Mouse (Mus musculus) liver, embryonic 12.5 days (tissue): Measurements from ENCODE around the gene Fam206a. TPM values are rescaled to one million over a fixed set of nuclear protein-coding genes. Genes with fewer than 3 reads are reported as not detected.

Experiments used
- ATAC-seq: fragments of 200-750 bp; cut with Nextera tagmentation; 2 replicates; pipeline ENCODE4 v1.8.0; 2017; ENCODE audit warnings: moderate number of reproducible peaks, mild to moderate bottlenecking, moderate library complexity
- H3K27ac ChIP-seq: fragments of 300-500 bp; sonication (generic); 2 replicates; pipeline ENCODE4 v1.5.1; 2016; ENCODE audit warnings: mild to moderate bottlenecking
- H3K27me3 ChIP-seq: fragments of 300-500 bp; sonication (generic); replicated peaks from 2 replicates; pipeline ENCODE4 v1.6.1; 2016; ENCODE audit warnings: mild to moderate bottlenecking, moderate library complexity
- H3K36me3 ChIP-seq: fragments of 300-500 bp; sonication (generic); 2 replicates; pipeline ENCODE4 v1.6.1; 2016; ENCODE audit warnings: mild to moderate bottlenecking, moderate library complexity
- H3K4me1 ChIP-seq: fragments of 300-500 bp; sonication (generic); 2 replicates; pipeline ENCODE4 v1.6.1; 2016
- H3K4me2 ChIP-seq: fragments of 300-500 bp; sonication (generic); 2 replicates; pipeline ENCODE4 v1.6.1; 2016; ENCODE audit warnings: mild to moderate bottlenecking, moderate library complexity
- H3K4me3 ChIP-seq: fragments of 300-500 bp; sonication (generic); 2 replicates; pipeline ENCODE4 v1.5.1; 2016; ENCODE audit warnings: mild to moderate bottlenecking, moderate library complexity
- H3K9ac ChIP-seq: fragments of 300-500 bp; sonication (generic); 2 replicates; pipeline ENCODE4 v1.6.1; 2016; ENCODE audit warnings: mild to moderate bottlenecking, moderate library complexity
- H3K9me3 ChIP-seq: fragments of 300-500 bp; sonication (generic); replicated peaks from 2 replicates; pipeline ENCODE4 v1.6.1; 2016; ENCODE audit warnings: mild to moderate bottlenecking, moderate library complexity
- WGBS: fragments of 180-500 bp; shearing (Covaris S2); methylation state at CpG from one replicate; pipeline ENCODE4 v1.1.7; 2016; ENCODE audit not compliant: insufficient replicate concordance; 5-methylcytosine and 5-hydroxymethylcytosine counted together
- polyA plus RNA-seq: library from polyadenylated mRNA; unstranded; fragments of >200 nt; fragmentation: Nextera tagmentation; extraction: Ambion mirVana; gene quantifications from 2 replicates; pipeline ENCODE4 v1.2.1, GENCODE M21; 2016

The Fam206a gene
- polyA plus RNA-seq, 1 experiment from 2014 or later, result 9.4 TPM

DNA sequence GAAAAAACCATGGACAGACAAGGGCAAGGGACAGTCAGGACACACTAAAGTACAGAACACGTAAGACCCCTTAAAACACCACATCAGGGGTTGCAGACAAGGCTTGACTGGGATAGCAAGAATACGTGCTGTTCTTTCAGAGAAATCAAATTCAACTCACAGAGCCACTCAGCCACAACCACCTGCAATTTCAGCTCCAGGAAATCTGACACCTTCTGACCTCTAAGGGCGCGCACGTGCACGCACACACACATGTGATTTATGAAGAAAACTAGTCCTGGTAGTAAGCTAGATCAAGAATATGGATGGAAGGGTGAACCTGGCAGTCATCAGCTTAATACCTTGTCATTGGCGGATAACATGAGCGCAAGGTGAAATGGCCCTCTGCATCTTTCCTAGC, 13.0 kb downstream of the Fam206a start:
- H3K27me3 ChIP-seq, result no peaks in the 10 kb centered on the region
- peaks cover 20% of the 10 kb centered on the region for H3K36me3 ChIP-seq
- H3K4me3 ChIP-seq, result no peak overlapping the region
- no peak overlapping the region for H3K4me2 ChIP-seq
- no peaks in the 10 kb centered on the region for H3K9me3 ChIP-seq
- 81% methylated on average over 8 of the region's 8 CpGs for WGBS
- no peaks in the 10 kb centered on the region for H3K4me1 ChIP-seq
- no peak overlapping the region for H3K27ac ChIP-seq
- no peak overlapping the region for H3K9ac ChIP-seq
- ATAC-seq, result no peak

DNA sequence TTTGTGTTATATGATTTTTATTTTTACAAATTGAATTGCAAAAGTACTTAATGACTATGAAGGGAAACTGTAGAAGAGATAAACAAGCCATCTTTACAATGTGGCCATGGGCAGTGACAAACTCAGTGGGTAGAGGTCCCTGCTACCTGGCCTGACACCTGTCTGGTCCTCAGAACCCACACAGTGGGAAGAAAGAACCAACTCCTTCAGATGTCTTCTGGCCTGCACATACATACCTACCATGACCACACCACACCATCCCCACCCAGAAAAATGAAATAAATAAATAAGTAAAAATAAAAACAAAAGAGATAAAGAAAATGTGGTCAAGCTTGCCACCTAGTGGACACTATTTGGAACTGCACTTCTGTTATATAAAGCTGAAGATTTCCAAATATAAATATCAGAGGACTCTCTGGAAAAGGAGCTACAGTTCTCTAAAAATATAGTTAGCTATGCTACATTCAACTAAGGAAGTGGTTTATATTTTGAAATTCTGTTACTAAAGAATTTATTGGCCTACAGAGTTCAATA, 17.9 kb downstream of the Fam206a start:
- no peak overlapping the region for H3K27ac ChIP-seq
- H3K9me3 ChIP-seq, result no peaks in the 10 kb centered on the region
- H3K4me1 ChIP-seq, result no peaks in the 10 kb centered on the region
- no peak overlapping the region for H3K4me3 ChIP-seq
- H3K4me2 ChIP-seq, result no peak overlapping the region
- H3K9ac ChIP-seq, result no peak overlapping the region
- ATAC-seq, result no peak
- no peaks in the 10 kb centered on the region for H3K27me3 ChIP-seq
- peaks cover 5% of the 10 kb centered on the region; the same call in 1 of the 2 replicates for H3K36me3 ChIP-seq

DNA sequence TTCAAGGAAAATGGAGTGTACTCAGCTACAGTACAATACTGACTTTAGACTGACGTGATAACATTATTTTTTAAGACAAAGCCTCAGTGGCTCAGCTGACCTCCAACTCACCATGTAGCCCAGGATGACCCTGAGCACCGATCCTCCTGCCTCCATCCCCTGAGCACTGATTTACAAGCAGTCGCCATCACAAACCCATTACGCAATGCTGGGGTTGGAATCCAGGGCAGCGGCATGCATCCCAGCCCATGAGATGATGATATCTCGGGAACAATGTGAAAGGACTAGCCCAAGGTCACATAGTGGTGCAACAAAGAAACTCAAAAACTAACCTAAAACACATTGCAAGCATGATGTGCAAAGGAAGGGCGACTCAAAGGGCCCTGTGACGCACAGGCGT, 22.1 kb downstream of the Fam206a start:
- ATAC-seq, result no peak
- Histone ChIP-seq H3K4me3 (no peak overlapping the region), H3K9me3 (no peaks in the 10 kb centered on the region), H3K4me1 (no peaks in the 10 kb centered on the region), H3K36me3 (peaks cover 11% of the 10 kb centered on the region), H3K27ac (no peak overlapping the region), H3K9ac (no peak overlapping the region), H3K27me3 (no peaks in the 10 kb centered on the region), H3K4me2 (no peak overlapping the region)
- 81% methylated on average over 9 of the region's 9 CpGs for WGBS

GRCm38 (mm10) chr4:56828932-56829331, 26.8 kb downstream of the Fam206a start:
- WGBS, result 71% methylated on average over 3 of the region's 3 CpGs
- ATAC-seq, result no peak

GRCm38 (mm10) chr4:56829511-56829921, 27.4 kb downstream of the Fam206a start:
- no peak overlapping the region for H3K4me2 ChIP-seq
- peaks cover 42% of the 10 kb centered on the region for H3K36me3 ChIP-seq
- no peaks in the 10 kb centered on the region for H3K9me3 ChIP-seq
- no peak overlapping the region for H3K27ac ChIP-seq
- H3K4me3 ChIP-seq, result no peak overlapping the region
- H3K27me3 ChIP-seq, result no peaks in the 10 kb centered on the region
- ATAC-seq, result no peak
- H3K9ac ChIP-seq, result no peak overlapping the region
- H3K4me1 ChIP-seq, result peaks cover 3% of the 10 kb centered on the region; the same call in 1 of the 2 replicates
- 74% methylated on average over 7 of the region's 7 CpGs for WGBS

More at GRCm38 (mm10) chr4:56828932-56829331, 26.8 kb downstream of the Fam206a start:
- Histone ChIP-seq H3K4me3 (no peak overlapping the region), H3K27ac (no peak overlapping the region), H3K9me3 (no peaks in the 10 kb centered on the region), H3K4me1 (peaks cover 3% of the 10 kb centered on the region; the same call in 1 of the 2 replicates), H3K27me3 (no peaks in the 10 kb centered on the region), H3K4me2 (no peak overlapping the region), H3K36me3 (peaks cover 42% of the 10 kb centered on the region), H3K9ac (no peak overlapping the region)

- H3K4me2 ChIP-seq, result peak overlapping the region; percentile 19; the same call in 1 of the 2 replicates
- 40% methylated on average over 13 of the region's 13 CpGs for WGBS
- ATAC-seq, result no peak
- H3K27me3 ChIP-seq, result no peaks in the 10 kb centered on the region
- no peaks in the 10 kb centered on the region for H3K9me3 ChIP-seq
- H3K36me3 ChIP-seq, result peaks cover 51% of the 10 kb centered on the region
- H3K27ac ChIP-seq, result no peak overlapping the region
- H3K4me1 ChIP-seq, result peaks cover 3% of the 10 kb centered on the region; the same call in 1 of the 2 replicates
- no peak overlapping the region for H3K4me3 ChIP-seq
- H3K9ac ChIP-seq, result no peak overlapping the region
These were observed 29.0 kb downstream of the Fam206a start for GRCm38 (mm10) chr4:56831013-56831609.

- H3K4me1 ChIP-seq, result peaks cover 3% of the 10 kb centered on the region; the same call in 1 of the 2 replicates
- ATAC-seq, result no peak
- H3K27me3 ChIP-seq, result no peaks in the 10 kb centered on the region
- no peak overlapping the region for H3K4me3 ChIP-seq
- 75% methylated on average over 7 of the region's 7 CpGs for WGBS
- H3K9me3 ChIP-seq, result no peaks in the 10 kb centered on the region
- peaks cover 58% of the 10 kb centered on the region for H3K36me3 ChIP-seq
- no peak overlapping the region for H3K27ac ChIP-seq
- H3K4me2 ChIP-seq, result no peak overlapping the region
- H3K9ac ChIP-seq, result no peak overlapping the region
These were observed 29.9 kb downstream of the Fam206a start for GRCm38 (mm10) chr4:56831998-56832397.

DNA sequence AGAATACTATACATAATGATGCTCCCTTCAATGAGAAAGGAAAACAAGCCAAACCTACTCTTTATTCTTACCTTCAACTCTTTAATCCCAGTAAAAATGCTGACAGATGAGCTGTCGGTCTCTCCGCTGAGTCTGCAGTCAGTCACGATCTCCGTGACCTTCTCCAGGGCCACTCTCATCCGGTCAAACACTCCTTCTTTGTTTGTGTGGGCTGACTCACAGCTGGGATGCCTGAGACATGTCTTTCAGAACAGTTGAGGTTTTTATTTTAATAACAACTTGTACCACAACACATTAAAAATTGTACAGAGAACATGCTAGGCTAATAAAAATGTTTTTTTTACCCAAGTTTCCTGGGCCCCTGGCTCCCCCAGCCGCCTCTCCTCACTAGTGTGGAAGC, 35.5 kb downstream of the Fam206a start:
- no peak overlapping the region for H3K4me2 ChIP-seq
- no peaks in the 10 kb centered on the region for H3K27me3 ChIP-seq
- ATAC-seq, result no peak
- H3K4me1 ChIP-seq, result peaks cover 2% of the 10 kb centered on the region; the same call in 1 of the 2 replicates
- H3K4me3 ChIP-seq, result no peak overlapping the region
- 80% methylated on average over 6 of the region's 6 CpGs for WGBS
- H3K9ac ChIP-seq, result no peak overlapping the region
- H3K36me3 ChIP-seq, result peaks cover 42% of the 10 kb centered on the region
- no peak overlapping the region for H3K27ac ChIP-seq
- H3K9me3 ChIP-seq, result no peaks in the 10 kb centered on the region

- Histone ChIP-seq H3K27ac (no peak overlapping the region), H3K9ac (no peak overlapping the region), H3K36me3 (peaks cover 45% of the 10 kb centered on the region), H3K4me2 (no peak overlapping the region), H3K27me3 (no peaks in the 10 kb centered on the region), H3K9me3 (no peaks in the 10 kb centered on the region; the same call in 1 of the 2 replicates), H3K4me1 (peaks cover 8% of the 10 kb centered on the region; the same call in 1 of the 2 replicates), H3K4me3 (no peak overlapping the region)
- WGBS, result 56% methylated on average over 3 of the region's 3 CpGs
- ATAC-seq, result no peak
These were observed 38.2 kb downstream of the Fam206a start for GRCm38 (mm10) chr4:56840297-56840696.

DNA sequence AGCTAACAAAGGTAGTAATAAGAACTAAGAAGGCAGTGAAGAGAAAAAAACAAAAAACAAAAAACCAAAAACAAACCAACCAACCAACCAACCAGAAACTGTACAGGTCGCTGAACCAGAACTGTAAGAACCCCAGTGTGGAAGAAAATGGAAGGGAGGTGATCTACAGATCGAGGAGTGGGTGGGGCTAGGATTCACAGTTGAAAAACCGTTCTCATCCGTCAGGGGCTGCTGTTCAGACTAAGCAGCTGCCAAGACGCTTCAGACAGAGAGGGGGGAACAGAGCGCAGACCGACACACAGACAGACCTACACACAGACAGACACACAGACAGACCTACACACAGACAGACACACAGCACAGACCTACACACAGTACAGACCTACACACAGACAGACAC, 40.4 kb downstream of the Fam206a start:
- WGBS, result 58% methylated on average over 7 of the region's 7 CpGs
- peaks cover 8% of the 10 kb centered on the region; the same call in 1 of the 2 replicates for H3K4me1 ChIP-seq
- no peaks in the 10 kb centered on the region; the same call in 1 of the 2 replicates for H3K9me3 ChIP-seq
- no peak for ATAC-seq
- H3K27ac ChIP-seq, result no peak overlapping the region
- peaks cover 47% of the 10 kb centered on the region for H3K36me3 ChIP-seq
- H3K27me3 ChIP-seq, result no peaks in the 10 kb centered on the region
- H3K4me3 ChIP-seq, result no peak overlapping the region
- no peak overlapping the region for H3K4me2 ChIP-seq
- H3K9ac ChIP-seq, result no peak overlapping the region

DNA sequence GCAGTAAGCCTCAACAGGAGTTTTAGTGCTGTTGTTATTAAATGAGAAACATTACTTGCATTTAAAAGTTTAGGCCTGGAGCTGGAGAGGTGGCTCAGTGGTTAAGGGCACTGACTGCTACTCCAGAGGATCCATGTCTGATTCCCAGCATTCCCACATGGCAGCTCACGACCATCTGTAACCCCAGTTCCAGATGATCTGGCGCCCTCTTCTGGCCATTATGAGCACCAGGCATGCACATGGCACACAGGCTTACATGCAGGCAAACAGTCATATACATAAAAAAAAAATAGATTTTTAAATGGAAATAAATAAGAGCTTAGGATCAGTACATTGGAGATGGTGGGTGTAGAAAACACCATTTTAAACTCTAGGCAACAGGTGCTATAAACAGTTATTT, 41.8 kb downstream of the Fam206a start:
- Histone ChIP-seq H3K36me3 (peaks cover 42% of the 10 kb centered on the region), H3K4me3 (no peak overlapping the region), H3K9me3 (no peaks in the 10 kb centered on the region; the same call in 1 of the 2 replicates), H3K27me3 (no peaks in the 10 kb centered on the region), H3K4me2 (no peak overlapping the region), H3K27ac (no peak overlapping the region), H3K4me1 (peaks cover 8% of the 10 kb centered on the region; the same call in 1 of the 2 replicates), H3K9ac (no peak overlapping the region)
- no peak for ATAC-seq
- WGBS, result 75% methylated on average over 2 of the region's 2 CpGs

DNA sequence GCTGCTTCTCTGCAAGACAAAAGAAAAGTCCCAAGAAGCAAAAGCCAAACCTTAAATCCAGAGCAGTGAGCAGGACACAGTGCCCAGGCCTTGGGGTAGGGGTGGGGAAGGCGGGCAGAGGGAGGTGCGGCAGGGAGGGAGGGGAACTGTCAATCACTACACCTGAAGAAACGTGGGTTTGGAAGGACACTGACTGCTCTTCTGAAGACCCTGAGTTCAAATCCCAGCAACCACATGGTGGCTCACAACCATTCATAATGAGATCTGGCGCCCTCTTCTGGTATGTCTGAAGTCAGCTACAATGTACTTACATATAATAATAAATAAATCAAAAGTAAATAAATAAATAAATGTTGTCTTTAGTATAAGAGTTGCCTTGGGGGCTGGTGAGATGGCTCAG, 42.8 kb downstream of the Fam206a start:
- no peaks in the 10 kb centered on the region for H3K27me3 ChIP-seq
- H3K4me3 ChIP-seq, result no peak overlapping the region
- ATAC-seq, result no peak
- 77% methylated on average over 4 of the region's 4 CpGs for WGBS
- peaks cover 42% of the 10 kb centered on the region for H3K36me3 ChIP-seq
- H3K27ac ChIP-seq, result no peak overlapping the region
- no peaks in the 10 kb centered on the region; the same call in 1 of the 2 replicates for H3K9me3 ChIP-seq
- peaks cover 8% of the 10 kb centered on the region; the same call in 1 of the 2 replicates for H3K4me1 ChIP-seq
- H3K4me2 ChIP-seq, result no peak overlapping the region
- H3K9ac ChIP-seq, result no peak overlapping the region
